Mouse (Mus musculus): ENCODE measurements around the gene Olfr1425.

GRCm38 (mm10) chr19:12043163-12043562, 34.4 kb downstream of the Olfr1425 start:
- TF ChIP-seq POLR2A (IDR thresholded peaks at IDR 0.05; ENCODE audit: borderline replicate concordance, low read depth, low read length) (no peak), CTCF (IDR thresholded peaks at IDR 0.05; ENCODE audit: low read depth, low read length) (no peak)

All from bone marrow macrophage, adult 2 months (primary cell).